Mouse (Mus musculus) lung, embryonic 14.5 days (tissue): Measurements from ENCODE around the gene Sparc. TPM values are rescaled to one million over a fixed set of nuclear protein-coding genes. Genes with fewer than 3 reads are reported as not detected.

Experiments
- ATAC-seq: fragments of 200-750 bp; cut with Nextera tagmentation; 2 replicates; pipeline ENCODE4 v1.8.0; 2017; ENCODE audit warnings: mild to moderate bottlenecking, moderate TSS enrichment, moderate library complexity; ENCODE audit not compliant: insufficient read depth
- DNase-seq: peaks from one replicate; pipeline ENCODE4 v3.0.0-alpha.2; 2015
- H3K27ac ChIP-seq: fragments of 300-500 bp; sonication (generic); 2 replicates; pipeline ENCODE4 v1.5.1; 2014; ENCODE audit warnings: low read depth, mild to moderate bottlenecking, moderate library complexity
- H3K27me3 ChIP-seq: fragments of 300-500 bp; sonication (generic); 2 replicates; pipeline ENCODE4 v1.6.1; 2014; ENCODE audit warnings: low read length, control low read depth; ENCODE audit not compliant: insufficient read depth
- H3K36me3 ChIP-seq: fragments of 300-500 bp; sonication (generic); 2 replicates; pipeline ENCODE4 v1.6.1; 2014; ENCODE audit warnings: control low read depth; ENCODE audit not compliant: insufficient read depth
- H3K4me1 ChIP-seq: fragments of 300-500 bp; sonication (generic); 2 replicates; pipeline ENCODE4 v1.6.1; 2014; ENCODE audit warnings: antibody characterized with exemption, control low read depth; ENCODE audit not compliant: insufficient read depth
- H3K4me2 ChIP-seq: fragments of 300-500 bp; sonication (generic); 2 replicates; pipeline ENCODE4 v1.6.1; 2014; ENCODE audit warnings: mild to moderate bottlenecking
- H3K4me3 ChIP-seq: fragments of 300-500 bp; sonication (generic); 2 replicates; pipeline ENCODE4 v1.5.1; 2014; ENCODE audit warnings: low read depth, low read length
- H3K9ac ChIP-seq: fragments of 300-500 bp; sonication (generic); 2 replicates; pipeline ENCODE4 v1.6.1; 2014
- H3K9me3 ChIP-seq: fragments of 300-500 bp; sonication (generic); 2 replicates; pipeline ENCODE4 v1.6.1; 2016; ENCODE audit warnings: low read depth, low read length, control low read depth
- CTCF ChIP-seq: IDR thresholded peaks from 2 replicates; pipeline ENCODE4 v1.5.1; 2016; ENCODE audit warnings: antibody characterized with exemption, low read depth
- WGBS: fragments of 180-500 bp; shearing (Covaris S2); extraction: QIAGEN DNeasy Blood & Tissue Kit; methylation state at CpG from one replicate; pipeline ENCODE4 v1.1.7; 2014; 5-methylcytosine and 5-hydroxymethylcytosine counted together
- polyA plus RNA-seq: library from polyadenylated mRNA; unstranded; fragments of >200 nt; fragmentation: Nextera tagmentation; extraction: Ambion mirVana; gene quantifications from 2 replicates; pipeline ENCODE4 v1.2.1, GENCODE M21; 2014

The Sparc gene
- polyA plus RNA-seq, 1 experiment from 2014 or later: 1,429 TPM

GRCm38 (mm10) chr11:55407133-55407532 lies 15.8 kb downstream of the Sparc start:
- no peak for ATAC-seq
- no peak for TF ChIP-seq CTCF
- Histone ChIP-seq H3K36me3 (peaks cover 92% of the 10 kb centered on the region), H3K9ac (no peak overlapping the region), H3K9me3 (no peaks in the 10 kb centered on the region), H3K4me3 (no peak overlapping the region), H3K4me1 (no peaks in the 10 kb centered on the region), H3K4me2 (no peak overlapping the region), H3K27ac (peak overlapping the region; percentile 58; the same call in 1 of the 2 replicates), H3K27me3 (no peaks in the 10 kb centered on the region)
- 92% methylated on average over 4 of the region's 4 CpGs for WGBS
- DNase-seq: no peak

GRCm38 (mm10) chr11:55405601-55406469 lies 17.1 kb downstream of the Sparc start:
- Histone ChIP-seq H3K27ac (peak overlapping the region; percentile 58), H3K4me2 (no peak overlapping the region), H3K4me3 (no peak overlapping the region), H3K9ac (no peak overlapping the region), H3K4me1 (no peaks in the 10 kb centered on the region), H3K9me3 (no peaks in the 10 kb centered on the region), H3K36me3 (peaks cover 95% of the 10 kb centered on the region), H3K27me3 (no peaks in the 10 kb centered on the region)
- ATAC-seq (peak; percentile 89), DNase-seq (peak; percentile 80)
- no peak for TF ChIP-seq CTCF
- WGBS: 38% methylated on average over 8 of the region's 8 CpGs

GRCm38 (mm10) chr11:55404659-55405457 lies 18.1 kb downstream of the Sparc start:
- peaks cover 96% of the 10 kb centered on the region for H3K36me3 ChIP-seq
- DNase-seq: no peak
- H3K9ac ChIP-seq: no peak overlapping the region
- H3K27me3 ChIP-seq: no peaks in the 10 kb centered on the region
- TF ChIP-seq CTCF: no peak
- no peak overlapping the region for H3K4me2 ChIP-seq
- H3K4me1 ChIP-seq: no peaks in the 10 kb centered on the region
- no peak for ATAC-seq
- H3K9me3 ChIP-seq: no peaks in the 10 kb centered on the region
- peak overlapping the region; percentile 58 for H3K27ac ChIP-seq
- WGBS: 86% methylated on average over 9 of the region's 9 CpGs
- H3K4me3 ChIP-seq: no peak overlapping the region

GRCm38 (mm10) chr11:55400863-55401262 lies 22.1 kb downstream of the Sparc start:
- Histone ChIP-seq H3K4me2 (no peak overlapping the region), H3K9me3 (no peaks in the 10 kb centered on the region), H3K4me1 (no peaks in the 10 kb centered on the region), H3K27me3 (no peaks in the 10 kb centered on the region), H3K36me3 (peaks cover 92% of the 10 kb centered on the region), H3K27ac (no peak overlapping the region), H3K4me3 (no peak overlapping the region), H3K9ac (no peak overlapping the region)
- 81% methylated on average over 2 of the region's 2 CpGs for WGBS
- ATAC-seq (peak; percentile 66), DNase-seq (peak; percentile 65)
- TF ChIP-seq CTCF: no peak

GRCm38 (mm10) chr11:55398371-55398770 lies 24.6 kb downstream of the Sparc start:
- Histone ChIP-seq H3K9me3 (no peaks in the 10 kb centered on the region), H3K4me2 (no peak overlapping the region), H3K9ac (no peak overlapping the region), H3K4me1 (no peaks in the 10 kb centered on the region), H3K27ac (no peak overlapping the region), H3K4me3 (no peak overlapping the region), H3K36me3 (peaks cover 90% of the 10 kb centered on the region), H3K27me3 (no peaks in the 10 kb centered on the region)
- no peak for ATAC-seq
- no peak for DNase-seq
- no peak for TF ChIP-seq CTCF
- WGBS: 93% methylated on average over 8 of the region's 8 CpGs

GRCm38 (mm10) chr11:55397441-55397840 lies 25.5 kb downstream of the Sparc start:
- peaks cover 81% of the 10 kb centered on the region for H3K36me3 ChIP-seq
- H3K27me3 ChIP-seq: no peaks in the 10 kb centered on the region
- no peak overlapping the region for H3K9ac ChIP-seq
- ATAC-seq (no peak), DNase-seq (no peak)
- H3K4me3 ChIP-seq: no peak overlapping the region
- H3K27ac ChIP-seq: no peak overlapping the region
- no peaks in the 10 kb centered on the region for H3K4me1 ChIP-seq
- WGBS: 83% methylated on average over 9 of the region's 9 CpGs
- H3K4me2 ChIP-seq: no peak overlapping the region
- no peak for TF ChIP-seq CTCF
- no peaks in the 10 kb centered on the region for H3K9me3 ChIP-seq

- Histone ChIP-seq H3K9me3 (no peaks in the 10 kb centered on the region), H3K27me3 (no peaks in the 10 kb centered on the region), H3K9ac (no peak overlapping the region), H3K4me1 (no peaks in the 10 kb centered on the region), H3K4me2 (no peak overlapping the region), H3K4me3 (no peak overlapping the region), H3K27ac (no peak overlapping the region), H3K36me3 (peaks cover 77% of the 10 kb centered on the region)
- TF ChIP-seq CTCF: no peak
- DNase-seq (no peak), ATAC-seq (no peak)
- WGBS: 78% methylated on average over 2 of the region's 2 CpGs
Observed at GRCm38 (mm10) chr11:55397036-55397435, 25.9 kb downstream of the Sparc start.
